Mouse (Mus musculus): ENCODE measurements around the gene Tagln2.
A peak's percentile ranks its signal among the peaks of the same experiment; 100 is the strongest.

Tagln2 gene

GRCm38 (mm10) chr1:172502145-172503110 is 2.6 kb downstream of the Tagln2 start:
- DNase-seq (ENCODE audit: extremely low read depth, low read depth) = no peak

- DNase-seq (ENCODE audit: extremely low read depth, low read depth) = no peak
These were observed 3.5 kb downstream of the Tagln2 start for GRCm38 (mm10) chr1:172503111-172503997.

- DNase-seq (ENCODE audit: extremely low read depth, low read depth) = no peak
These were observed 4.9 kb downstream of the Tagln2 start for GRCm38 (mm10) chr1:172504756-172505155.

- DNase-seq (ENCODE audit: extremely low read depth, low read depth) = no peak
These were observed 7.2 kb downstream of the Tagln2 start for GRCm38 (mm10) chr1:172507001-172507400.

- DNase-seq (ENCODE audit: extremely low read depth, low read depth) = no peak
These were observed 7.9 kb downstream of the Tagln2 start for GRCm38 (mm10) chr1:172507701-172508100.

GRCm38 (mm10) chr1:172508172-172508571 is 8.3 kb downstream of the Tagln2 start:
- DNase-seq (ENCODE audit: extremely low read depth, low read depth) = peak; percentile 38

- no peak for DNase-seq (ENCODE audit: extremely low read depth, low read depth)
These were observed 9.4 kb downstream of the Tagln2 start for GRCm38 (mm10) chr1:172509235-172509634.

GRCm38 (mm10) chr1:172509983-172510382 is 10.1 kb downstream of the Tagln2 start:
- DNase-seq (ENCODE audit: extremely low read depth, low read depth) = no peak

GRCm38 (mm10) chr1:172510421-172510972 is 10.7 kb downstream of the Tagln2 start:
- no peak for DNase-seq (ENCODE audit: extremely low read depth, low read depth)

GRCm38 (mm10) chr1:172512962-172513361 is 13.1 kb downstream of the Tagln2 start:
- no peak for DNase-seq (ENCODE audit: extremely low read depth, low read depth)

GRCm38 (mm10) chr1:172513525-172514212 is 13.8 kb downstream of the Tagln2 start:
- peak; percentile 91 for DNase-seq (ENCODE audit: extremely low read depth, low read depth)

- no peak for DNase-seq (ENCODE audit: extremely low read depth, low read depth)
These were observed 14.3 kb downstream of the Tagln2 start for GRCm38 (mm10) chr1:172514213-172514529.

- DNase-seq (ENCODE audit: extremely low read depth, low read depth) = no peak
These were observed 14.9 kb downstream of the Tagln2 start for GRCm38 (mm10) chr1:172514551-172515268.

- DNase-seq (ENCODE audit: extremely low read depth, low read depth) = peak; percentile 81
These were observed 15.5 kb downstream of the Tagln2 start for GRCm38 (mm10) chr1:172515396-172515795.

GRCm38 (mm10) chr1:172518013-172518412 is 18.2 kb downstream of the Tagln2 start:
- no peak for DNase-seq (ENCODE audit: extremely low read depth, low read depth)

- DNase-seq (ENCODE audit: extremely low read depth, low read depth) = no peak
These were observed 19.8 kb downstream of the Tagln2 start for GRCm38 (mm10) chr1:172519644-172520043.

GRCm38 (mm10) chr1:172520576-172521440 is 21.0 kb downstream of the Tagln2 start, which contains the start of gene Cfap45:
Cfap45 (plus strand) TSS chr1:172520801.
- no peak for DNase-seq (ENCODE audit: extremely low read depth, low read depth)

GRCm38 (mm10) chr1:172522524-172522923 is 22.7 kb downstream of the Tagln2 start:
- DNase-seq (ENCODE audit: extremely low read depth, low read depth) = no peak

GRCm38 (mm10) chr1:172523699-172524101 is 23.9 kb downstream of the Tagln2 start:
- no peak for DNase-seq (ENCODE audit: extremely low read depth, low read depth)
